Mouse (Mus musculus) thymus, adult 2 months (tissue): ENCODE data around the gene Agap2.

Experiments
- CTCF ChIP-seq: fragments of 200-500 bp; IDR thresholded peaks from 2 replicates; pipeline ENCODE4 v1.5.1; 2012; ENCODE audit warnings: mild to moderate bottlenecking, control low read depth, low read length, moderate library complexity, borderline replicate concordance; ENCODE audit not compliant: control insufficient read depth, poor library complexity, insufficient read depth; ENCODE audit errors: extremely low read depth
- POLR2A ChIP-seq: fragments of 200-500 bp; IDR thresholded peaks from 2 replicates; pipeline ENCODE4 v1.6.1; 2012; ENCODE audit warnings: mild to moderate bottlenecking, low read length, control low read depth, moderate library complexity; ENCODE audit not compliant: control insufficient read depth, poor library complexity, insufficient read depth; ENCODE audit errors: extremely low read depth

DNA sequence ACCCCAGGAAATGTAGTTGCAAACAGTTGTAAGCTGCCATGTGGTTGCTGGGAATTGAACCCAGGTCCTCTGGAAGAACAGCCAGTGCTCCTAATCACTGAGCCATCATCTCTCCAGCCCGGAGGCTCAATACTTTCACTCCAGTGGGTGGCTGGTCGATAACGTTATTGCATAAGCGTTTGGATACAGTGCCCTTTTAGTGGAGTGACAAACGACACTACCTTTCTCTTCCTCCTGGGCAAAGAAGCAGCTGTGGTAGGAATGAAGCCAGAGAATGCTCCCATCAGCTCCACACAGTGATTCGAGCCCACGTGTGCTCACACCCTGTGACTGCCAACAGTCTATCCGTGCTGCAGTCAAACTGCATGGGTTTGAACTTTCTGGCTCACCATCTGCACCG lies 3.9 kb upstream of the Agap2 start:
- no peak for TF ChIP-seq POLR2A
- TF ChIP-seq CTCF, result no peak
